Mouse (Mus musculus): ENCODE data around the gene Myog.

- TF ChIP-seq POLR2A (IDR thresholded peaks at IDR 0.05; ENCODE audit: low read depth, low read length) = no peak
- no peak for TF ChIP-seq CTCF (conservative IDR thresholded peaks at IDR 0.05; ENCODE audit: insufficient read depth, insufficient read length, low read depth, low read length)
These were observed 15.2 kb downstream of the Myog start for GRCm38 (mm10) chr1:134304940-134305339.

Data from kidney, adult 2 months (tissue).